Mouse (Mus musculus): ENCODE measurements at regions not wholly inside any gene's neighbourhood (a gene's known extent, or its start where the extent isn't known, plus 50 kb on each side); places are given as distances from the start of the nearest gene placed in this dataset.

DNA sequence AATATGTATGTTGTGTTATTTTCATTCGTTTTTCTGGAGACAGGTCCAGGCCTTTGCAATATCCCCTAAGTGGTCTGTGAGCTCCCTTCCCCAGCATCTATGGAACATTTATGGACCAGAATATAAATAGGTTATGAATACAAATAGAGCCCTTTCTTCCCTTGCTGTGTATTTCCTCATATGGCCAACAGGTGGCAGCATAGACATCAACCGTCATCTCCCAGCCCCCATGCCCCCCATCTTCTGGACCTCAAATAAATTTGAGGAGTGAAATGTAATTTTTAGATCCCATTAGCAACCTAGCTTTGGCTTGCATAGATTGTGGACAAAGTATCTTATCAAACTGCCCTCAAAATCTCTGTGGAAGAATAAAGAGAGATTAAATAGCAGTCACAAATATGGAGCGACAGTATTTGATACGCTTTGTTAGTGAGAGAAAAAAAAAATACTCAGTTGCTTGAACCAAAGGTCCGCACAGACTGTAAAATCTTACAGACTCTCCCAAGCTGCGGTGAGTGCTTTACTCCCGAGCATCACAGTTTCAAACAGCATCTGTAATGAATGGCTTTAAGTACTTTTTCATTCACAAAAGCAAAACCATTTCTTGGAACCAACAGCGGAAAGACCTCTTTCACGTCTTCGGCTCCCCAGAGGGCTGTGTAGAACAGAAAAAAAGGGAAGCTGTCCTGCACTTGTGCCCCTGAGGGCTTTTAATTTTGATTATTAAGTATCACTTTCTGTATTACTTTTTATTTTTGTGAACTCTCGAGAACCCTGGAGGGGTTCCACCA, 101.6 kb downstream of the Zfp281 start:
- no peak for TF ChIP-seq KAT2A (conservative IDR thresholded peaks at IDR 0.05; ENCODE audit: low read depth, low read length)
- peak; percentile 64 to 79 (median 68) for TF ChIP-seq CTCF (IDR thresholded peaks at IDR 0.05 in 2 of 3, conservative IDR thresholded peaks at IDR 0.05 in 1 of 3; ENCODE audit: control insufficient read depth in 1 of 3, insufficient read depth in 1 of 3, low read depth in 2 of 3, low read length in 3 of 3, poor library complexity in 1 of 3, severe bottlenecking in 1 of 3)
- TF ChIP-seq EP300 (IDR thresholded peaks at IDR 0.05; ENCODE audit: low read depth in 1 of 2, low read length in 2 of 2): no peak
- TF ChIP-seq MAFK (IDR thresholded peaks at IDR 0.05; ENCODE audit: borderline replicate concordance, low read depth, low read length): no peak
- TF ChIP-seq ZC3H11A (IDR thresholded peaks at IDR 0.05; ENCODE audit: low read depth, low read length): 0 out of 2 replicates have a peak, but pooled peaks have one; percentile 19
- TF ChIP-seq POLR2A (IDR thresholded peaks at IDR 0.05; ENCODE audit: control insufficient read depth in 1 of 2, insufficient read depth in 1 of 2, low read depth in 1 of 2, low read length in 2 of 2, poor library complexity in 1 of 2): no peak
- TF ChIP-seq GATA1 (IDR thresholded peaks at IDR 0.05; ENCODE audit: low read depth, low read length): no peak
- no peak for TF ChIP-seq GABPA (IDR thresholded peaks at IDR 0.05; ENCODE audit: low read depth, low read length)
- no peak for TF ChIP-seq MAX (IDR thresholded peaks at IDR 0.05; ENCODE audit: low read length)
- no peak for TF ChIP-seq ETS1 (IDR thresholded peaks at IDR 0.05; ENCODE audit: low read depth, low read length)
- TF ChIP-seq MYB (IDR thresholded peaks at IDR 0.05; ENCODE audit: low read depth, low read length): 0 out of 2 replicates have a peak, but pooled peaks have one; percentile 22
- TF ChIP-seq ZMIZ1 (IDR thresholded peaks at IDR 0.05; ENCODE audit: low read depth, low read length): no peak
